8 mouse cellular contexts compared by ENCODE assay signal in the genomic region with DNA sequence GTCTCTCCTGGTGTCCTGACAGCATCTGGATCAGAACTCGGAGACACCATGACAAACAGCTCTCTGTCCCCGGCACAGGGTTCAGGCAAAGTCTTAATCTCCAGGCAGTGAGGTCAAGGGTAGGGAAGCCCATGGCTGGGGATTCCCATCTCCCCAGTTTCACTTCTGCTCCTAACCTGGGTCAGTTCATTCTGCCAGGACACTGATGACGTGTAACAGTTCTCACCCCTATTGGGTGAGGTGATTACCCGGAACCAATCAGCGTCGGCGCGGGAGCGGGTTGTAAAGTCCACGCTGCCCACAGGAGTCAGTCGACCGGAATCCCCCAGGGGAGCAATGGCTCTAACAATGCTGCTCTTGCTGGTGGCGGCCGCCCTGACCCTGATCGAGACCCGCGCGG. TPM values are rescaled to one million over a fixed set of nuclear protein-coding genes. Genes with fewer than 3 reads are reported as not detected.
A peak's percentile ranks its signal among the peaks of the same experiment; 100 is the strongest.
DNase-seq lines count a peak whose midpoint lies in the region; ATAC-seq lines count a peak whose summit lies in the region.

Gene H2-Q7, plus strand, starts transcription at position 271 of the 400 bp plus-strand sequence.

- peak; percentile 26 for DNase-seq in embryo, embryonic 11.5 days (ENCODE audit: low read depth, low spot score)
- peak; percentile 16 to 65 for DNase-seq in gastrocnemius, postnatal 4 days (ENCODE audit: low spot score in 2 of 2)
- DNase-seq in left cerebral cortex, adult 18-20 months (ENCODE audit: low spot score in 2 of 2): peak; percentile 39 to 63
- DNase-seq in lung, postnatal 25 days (ENCODE audit: low spot score): peak; percentile 93
- peak; percentile 49 for DNase-seq in ovary, postnatal 36 days (ENCODE audit: low spot score)
- DNase-seq in thymus, postnatal 0 days (ENCODE audit: low spot score): peak; percentile 4

- peak; percentile 95 for ATAC-seq in activated CD4-positive, CD25-positive, alpha-beta regulatory T cell, adult 4 months
- ATAC-seq in inflammation-experienced regulatory T-cells, adult 6 months: peak; percentile 98

RNA-seq across cellular contexts. Expression of gene H2-Q7, which starts in this region (rescaled TPM):
- 1,000 to 10,000 TPM; 1,012 to 1,237 TPM for polyA plus RNA-seq in activated CD4-positive, CD25-positive, alpha-beta regulatory T cell, adult 4 months (2017; shearing (Covaris generic))
- total RNA-seq in gastrocnemius, postnatal 4 days (2021): 1 to 10 TPM in 1 of 2 experiments, under 1 TPM in 1; 0.71 to 1.0 TPM
- 1,000 to 10,000 TPM in 2 of 3 experiments, 100 to 1,000 TPM in 1; 921 to 1,440 (median 1,337) TPM for polyA plus RNA-seq in inflammation-experienced regulatory T-cells, adult 6 months (2017; shearing (Covaris generic))
- 1 to 10 TPM in 1 of 2 experiments, under 1 TPM in 1; 0.53 to 1.4 TPM for total RNA-seq in left cerebral cortex, adult 18-20 months (2021)
- polyA plus RNA-seq in thymus, postnatal 0 days (2015; fragmentation: Nextera tagmentation; extraction: Ambion mirVana): 37.3 and 38.8 TPM in 2 replicates

Comparison
In these comparisons a context has a peak if more than half of its experiments do, and no peak if none do; other contexts are left out.
1. Peak in every context shown above with its lines: DNase-seq and ATAC-seq.
2. RNA of gene H2-Q7 (polyA plus RNA-seq): 921 to 1,440 TPM in inflammation-experienced regulatory T-cells, adult 6 months and 1,012 to 1,237 TPM in activated CD4-positive, CD25-positive, alpha-beta regulatory T cell, adult 4 months; 37.3 to 38.8 TPM in thymus, postnatal 0 days; every median in the first group is over 10 times any median in the second.
3. DNase-seq: peak in every context shown above with its lines; median percentile 93 in lung, postnatal 25 days; 51 in left cerebral cortex, adult 18-20 months; 49 in ovary, postnatal 36 days; 40 in gastrocnemius, postnatal 4 days; 26 in embryo, embryonic 11.5 days; 4 in thymus, postnatal 0 days.